Comparison of ENCODE assay signal across 24 mouse cellular contexts in genomic region chr16:90291675-90292074, GRCm38 (mm10). TPM values are rescaled to one million over a fixed set of nuclear protein-coding genes. Genes with fewer than 3 reads are reported as not detected.
DNase-seq lines count a peak whose midpoint lies in the region; ATAC-seq and TF ChIP-seq lines count a peak whose summit lies in the region.
"Had no signal": no experiment of that assay in that cellular context is flagged by ENCODE, and none has a peak within 500 bp of the region (broad histone marks: within the 10 kb centered on the region; RNA-seq: fewer than 3 reads in every experiment).

No protein-coding gene starts in this region.

- DNase-seq in lung, embryonic 14.5 days, result peak; percentile 31
- no peak for DNase-seq in lung, postnatal 25 days (ENCODE audit: low spot score)
- DNase-seq in lung, postnatal 10 days, result no peak
- no peak for DNase-seq in gastrocnemius, postnatal 10 days
- DNase-seq: adrenal gland, adult 8-10 months; adrenal gland, postnatal 14 days; adrenal gland, postnatal 36 days; B cell, adult 2 months; cerebellum, adult 11-12 months; cerebellum, adult 2 months; cerebellum, adult 9-10 months; cerebellum, postnatal 10 days; cerebellum, postnatal 25 days; forebrain, postnatal 0 days had no signal

- no peak overlapping the region for H3K27ac ChIP-seq in lung, embryonic 14.5 days (ENCODE audit: low read depth)
- H3K27ac ChIP-seq in lung, embryonic 16.5 days (ENCODE audit: low read length), result 0 out of 2 replicates have a peak overlapping the region, but pooled peaks have one; percentile 3
- H3K27ac ChIP-seq: embryonic facial prominence, embryonic 10.5 days; embryonic facial prominence, embryonic 12.5 days; forebrain, embryonic 13.5 days; forebrain, embryonic 15.5 days had no signal

- H3K4me3 ChIP-seq in lung, embryonic 14.5 days (ENCODE audit: low read depth, low read length), result no peak overlapping the region
- no peak overlapping the region for H3K4me3 ChIP-seq in lung, embryonic 16.5 days (ENCODE audit: low read length)
- peak overlapping the region; percentile 56 for H3K4me3 ChIP-seq in E14TG2a.4 (replicated peaks; ENCODE audit: low read length)
- H3K4me3 ChIP-seq: embryonic facial prominence, embryonic 10.5 days; embryonic facial prominence, embryonic 12.5 days; forebrain, embryonic 13.5 days; forebrain, embryonic 15.5 days had no signal

- no peaks in the 10 kb centered on the region for H3K36me3 ChIP-seq in lung, embryonic 14.5 days (ENCODE audit: insufficient read depth)
- no peaks in the 10 kb centered on the region for H3K36me3 ChIP-seq in lung, embryonic 16.5 days (ENCODE audit: control insufficient read depth, insufficient read depth, low read length)
- H3K36me3 ChIP-seq in E14TG2a.4 (ENCODE audit: insufficient read depth, low read length), result no peaks in the 10 kb centered on the region
- H3K36me3 ChIP-seq: embryonic facial prominence, embryonic 10.5 days; embryonic facial prominence, embryonic 12.5 days; forebrain, embryonic 15.5 days; G1E had no signal

- H3K9ac ChIP-seq in lung, embryonic 14.5 days, result no peak overlapping the region
- H3K9ac ChIP-seq in lung, embryonic 16.5 days (ENCODE audit: low read length), result no peak overlapping the region
- H3K9ac ChIP-seq: embryonic facial prominence, embryonic 12.5 days; forebrain, embryonic 13.5 days; forebrain, embryonic 15.5 days; forebrain, postnatal 0 days had no signal

- H3K4me2 ChIP-seq in lung, embryonic 14.5 days, result peak overlapping the region; percentile 6
- H3K4me2 ChIP-seq in lung, embryonic 16.5 days (ENCODE audit: low read depth, low read length), result peak overlapping the region; percentile 42
- H3K4me2 ChIP-seq: embryonic facial prominence, embryonic 12.5 days; forebrain, embryonic 13.5 days; forebrain, embryonic 15.5 days had no signal

- ATAC-seq in lung, embryonic 14.5 days (ENCODE audit: insufficient read depth), result no peak
- ATAC-seq in lung, embryonic 16.5 days (ENCODE audit: low read depth), result peak; percentile 76
- ATAC-seq: activated CD4-positive, CD25-positive, alpha-beta regulatory T cell, adult 4 months; CD4-positive, CD25-positive, alpha-beta regulatory T cell, adult 4 months; forebrain, embryonic 13.5 days; forebrain, embryonic 15.5 days; forebrain, postnatal 0 days; Patski had no signal

- TF ChIP-seq CTCF in lung, embryonic 14.5 days (IDR thresholded peaks at IDR 0.05; ENCODE audit: low read depth), result no peak
- no peak for TF ChIP-seq CTCF in E14TG2a.4 (conservative IDR thresholded peaks at IDR 0.05; ENCODE audit: low read length)

- no peaks in the 10 kb centered on the region for H3K27me3 ChIP-seq in lung, embryonic 14.5 days (ENCODE audit: insufficient read depth, low read length)
- no peaks in the 10 kb centered on the region for H3K27me3 ChIP-seq in lung, embryonic 16.5 days (ENCODE audit: control insufficient read depth, insufficient read depth, low read depth, low read length)
- H3K27me3 ChIP-seq in E14TG2a.4 (ENCODE audit: insufficient read depth, low read length), result no peaks in the 10 kb centered on the region
- H3K27me3 ChIP-seq: embryonic facial prominence, embryonic 12.5 days; forebrain, embryonic 13.5 days; forebrain, embryonic 15.5 days; Patski had no signal

- H3K4me1 ChIP-seq in lung, embryonic 14.5 days (ENCODE audit: insufficient read depth), result no peaks in the 10 kb centered on the region
- H3K4me1 ChIP-seq in lung, embryonic 16.5 days (replicated peaks; ENCODE audit: control insufficient read depth, insufficient read depth, low read length), result no peaks in the 10 kb centered on the region; the same call in 1 of the 2 replicates
- H3K4me1 ChIP-seq in E14TG2a.4 (replicated peaks; ENCODE audit: low read depth, low read length), result peaks cover 52% of the 10 kb centered on the region
- H3K4me1 ChIP-seq: embryonic facial prominence, embryonic 12.5 days; forebrain, embryonic 13.5 days; forebrain, embryonic 15.5 days had no signal

- H3K9me3 ChIP-seq in lung, embryonic 14.5 days (ENCODE audit: low read depth, low read length), result no peaks in the 10 kb centered on the region
- H3K9me3 ChIP-seq in lung, embryonic 16.5 days (ENCODE audit: control insufficient read depth, low read length), result no peaks in the 10 kb centered on the region; the same call in 1 of the 2 replicates
- peaks cover 4% of the 10 kb centered on the region for H3K9me3 ChIP-seq in E14TG2a.4 (ENCODE audit: low read length)
- H3K9me3 ChIP-seq: embryonic facial prominence, embryonic 10.5 days; embryonic facial prominence, embryonic 12.5 days; forebrain, embryonic 13.5 days; forebrain, embryonic 15.5 days; G1E had no signal

- 20% methylated on average over 6 of the region's 6 CpGs for WGBS in lung, embryonic 14.5 days
- WGBS in lung, embryonic 16.5 days, result 21% methylated on average over 6 of the region's 6 CpGs

RNA-seq across cellular contexts. Expression of gene Scaf4, which starts 7.4 kb away (rescaled TPM):
- 36.0 and 42.8 TPM in 2 replicates for polyA plus RNA-seq in lung, embryonic 14.5 days (2014; fragmentation: Nextera tagmentation; extraction: Ambion mirVana)
- 22.4 and 22.5 TPM in 2 replicates for polyA plus RNA-seq in lung, embryonic 16.5 days (2015; fragmentation: Nextera tagmentation; extraction: Ambion mirVana)
- total RNA-seq in gastrocnemius, postnatal 10 days (2021), result 10 to 100 TPM; 20.0 to 24.8 TPM
